Mouse (Mus musculus) neutrophil, adult 5-6 weeks (primary cell): ENCODE results near the gene Osbpl8. TPM values are rescaled to one million over a fixed set of nuclear protein-coding genes. Genes with fewer than 3 reads are reported as not detected.
"Not testable (repeated sequence)": the region's sequence is repeated elsewhere in the genome, so short reads cannot be mapped to it uniquely, and the experiment has no call there.

Experiments
- ATAC-seq: fragments of 151-379, 151-347 bp; 2 replicates; pipeline ENCODE4 v1.8.0; 2017; ENCODE audit warnings: mild to moderate bottlenecking, moderate TSS enrichment; ENCODE audit not compliant: insufficient number of reproducible peaks, poor library complexity, low FRiP score, severe bottlenecking; ENCODE audit errors: extremely low read depth
- total RNA-seq: library from RNA; stranded (forward); fragments of 200-1000 nt; gene quantifications from 2 replicates; pipeline ENCODE4 v1.2.3, GENCODE M21; 2017

Osbpl8 gene
- total RNA-seq, 1 experiment from 2014 or later: 87.2 TPM

DNA sequence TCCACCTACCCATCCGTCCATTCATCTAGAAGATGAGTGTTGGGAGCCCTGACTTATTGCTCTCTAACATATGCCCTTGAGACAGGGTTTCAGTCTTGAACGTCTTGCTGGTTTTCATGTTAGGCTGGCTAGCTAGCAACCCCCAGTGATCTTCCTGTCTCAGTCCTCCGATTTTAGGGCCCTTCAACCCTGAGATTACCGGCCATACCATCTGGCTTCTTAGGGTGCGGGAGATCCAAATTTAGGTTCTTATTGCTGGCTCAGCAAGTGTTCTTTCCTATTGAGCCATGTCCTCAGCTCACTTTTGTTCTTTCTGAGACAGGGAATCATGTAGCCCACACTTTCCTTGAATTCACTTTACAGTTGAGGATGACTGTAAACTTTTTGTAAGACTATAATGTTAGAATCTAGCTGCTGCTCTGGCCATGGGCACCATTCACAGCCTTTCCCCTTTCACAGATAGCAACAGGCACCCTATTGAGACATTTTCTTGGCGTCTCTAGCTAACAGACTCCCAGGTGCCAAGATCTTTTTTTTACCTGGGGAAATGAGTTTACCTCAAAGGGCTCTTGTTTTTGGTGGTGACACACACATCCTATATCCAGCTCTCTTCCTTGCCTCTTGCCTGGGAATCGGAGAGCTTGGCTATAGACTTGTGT is 9.2 kb downstream of the Osbpl8 start:
- ATAC-seq: no peak

DNA sequence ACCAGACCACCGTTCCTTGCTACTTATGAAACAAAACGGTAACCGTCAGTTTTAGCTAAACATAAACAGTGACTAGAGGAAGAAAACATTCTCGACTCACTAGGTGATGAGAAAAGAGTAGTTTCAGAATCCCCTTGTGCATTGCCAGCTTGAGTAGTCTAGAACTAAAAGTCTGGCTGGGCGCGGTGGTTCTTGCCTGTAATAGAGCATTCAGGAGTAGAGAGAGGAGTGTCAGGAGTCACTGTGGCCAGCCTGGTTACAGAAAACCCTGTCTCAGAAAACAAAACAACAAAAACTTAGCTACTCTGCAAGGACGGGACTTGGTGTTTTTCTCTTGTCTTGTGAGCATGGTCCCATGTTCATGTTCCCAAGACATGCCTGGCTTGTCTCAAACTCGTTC is 12.8 kb downstream of the Osbpl8 start:
- no peak for ATAC-seq

DNA sequence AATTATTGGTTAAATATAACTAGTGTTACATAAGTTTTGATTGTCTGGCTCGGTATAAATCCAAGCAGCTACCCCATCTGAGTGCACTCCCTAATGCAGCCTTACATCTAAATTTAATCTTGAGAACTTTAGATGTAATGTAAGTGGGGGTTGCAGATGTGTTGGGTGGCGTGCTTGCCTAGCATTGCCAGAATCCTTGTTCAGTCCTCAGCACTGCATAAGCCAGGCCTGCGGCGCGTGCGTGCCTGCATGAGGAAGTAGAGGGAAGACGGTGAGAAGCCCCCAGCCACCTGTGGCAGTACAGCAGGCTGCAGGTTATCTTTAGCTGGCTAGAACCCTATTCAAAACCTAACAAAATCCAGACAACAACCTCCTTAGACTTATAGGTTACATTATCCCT is 13.5 kb downstream of the Osbpl8 start:
- peak; percentile 54 for ATAC-seq

DNA sequence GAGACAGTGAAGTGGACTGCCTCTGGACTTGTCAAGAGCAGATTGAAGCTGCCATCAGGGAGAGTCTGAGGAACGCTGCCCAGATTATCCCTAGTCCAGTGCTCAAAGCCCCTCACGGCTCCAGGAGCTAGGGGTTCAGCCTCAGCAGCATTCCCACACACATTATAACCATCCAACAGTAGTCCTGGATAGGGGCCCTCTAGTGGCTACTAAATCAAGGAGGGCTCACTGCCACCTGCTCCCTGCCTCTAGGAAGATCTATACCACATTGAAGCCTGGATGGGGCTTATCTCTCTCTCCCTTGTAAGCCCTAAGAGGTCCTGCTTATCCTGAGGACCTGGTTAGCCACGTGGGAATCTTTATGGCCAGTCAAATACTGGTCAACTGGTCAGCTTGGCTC is 16.1 kb downstream of the Osbpl8 start:
- peak; percentile 27; the same call in 1 of the 2 replicates for ATAC-seq

DNA sequence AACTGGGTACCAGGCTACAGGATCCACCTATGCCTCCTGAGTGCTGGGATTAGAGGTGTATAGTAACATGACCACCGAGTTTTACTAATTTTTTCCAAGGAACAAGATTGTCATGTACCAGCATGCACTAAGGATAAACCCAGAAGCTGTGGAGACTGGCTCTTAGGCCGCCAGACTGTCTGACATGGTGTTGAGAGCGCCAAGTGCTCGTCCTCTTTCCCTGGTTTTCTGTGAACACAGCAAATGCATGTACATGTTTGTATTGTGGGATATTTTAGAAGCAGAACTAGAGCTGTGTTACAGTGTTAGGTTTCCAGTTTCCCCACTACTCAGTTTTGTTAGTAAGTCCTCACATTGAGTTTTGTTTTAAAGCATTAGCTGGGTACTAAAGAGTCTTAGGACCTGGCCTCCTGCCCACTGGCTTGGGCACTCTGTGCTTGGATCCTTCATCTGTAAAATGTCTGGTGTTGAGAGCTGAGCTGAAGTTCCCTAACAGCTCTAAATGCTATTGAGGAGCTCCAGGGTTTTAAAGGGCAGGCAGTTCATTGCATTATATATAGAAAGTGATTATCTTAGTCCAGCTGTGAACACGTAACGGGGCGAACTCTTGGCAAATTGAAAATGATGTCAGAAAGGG is 19.2 kb downstream of the Osbpl8 start:
- ATAC-seq: no peak

DNA sequence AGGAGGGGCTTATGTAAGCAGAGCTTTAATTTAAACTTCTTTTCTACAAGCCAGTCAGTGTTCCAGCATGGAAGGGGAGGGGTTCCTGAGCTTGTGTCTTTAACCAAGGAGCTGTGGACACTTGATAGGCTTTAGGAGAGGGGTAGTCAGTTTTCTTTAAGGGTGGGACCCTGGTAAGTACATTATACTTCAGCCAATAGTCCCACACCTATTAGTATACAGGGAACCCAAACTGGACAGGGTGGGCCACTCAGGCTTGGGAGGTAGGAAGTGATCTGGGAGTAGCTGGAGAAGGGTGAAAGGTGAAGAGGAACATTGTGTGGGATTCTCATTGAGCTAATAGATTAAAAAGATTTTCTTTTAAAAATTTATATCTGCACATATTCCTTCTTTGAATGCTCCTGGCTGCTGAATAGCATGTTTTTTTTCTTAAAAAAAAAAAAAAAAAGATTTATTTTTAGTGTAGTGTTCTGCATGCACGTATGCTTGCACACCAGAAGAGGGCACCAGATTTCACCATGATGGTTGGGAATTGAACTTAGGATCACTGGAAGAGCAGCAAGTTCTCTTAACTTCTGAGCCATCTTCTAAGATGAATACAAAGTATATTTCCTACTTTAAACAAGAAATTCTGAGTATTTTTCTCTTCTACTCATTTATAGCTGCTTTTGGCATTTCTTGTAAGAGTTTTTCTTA is 21.2 kb downstream of the Osbpl8 start:
- ATAC-seq: no peak

DNA sequence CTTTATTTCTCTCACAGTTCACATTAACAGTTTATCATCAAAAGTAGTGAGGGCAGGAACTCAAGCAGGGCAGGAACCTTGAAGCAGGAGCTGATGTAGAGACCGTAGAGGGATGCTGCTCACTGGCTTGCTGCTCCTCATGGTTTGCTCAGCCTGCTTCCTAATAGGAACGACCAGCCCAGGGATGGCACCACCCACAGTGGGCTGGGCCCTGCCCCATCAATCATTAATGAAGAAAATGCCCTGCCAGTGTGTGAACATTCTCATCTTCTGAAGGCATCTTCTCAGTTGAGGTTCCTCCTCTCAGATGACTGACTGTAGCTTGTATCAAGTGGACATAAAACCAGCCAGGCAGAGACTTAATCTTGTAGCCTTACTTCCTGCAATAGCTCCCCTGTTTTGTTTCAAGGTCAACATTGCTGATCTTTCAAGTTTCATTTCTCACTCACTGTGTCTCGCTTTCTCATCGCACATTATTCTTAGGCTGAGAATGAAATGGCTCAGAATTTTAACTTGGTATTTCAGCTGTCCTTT is 24.5 kb downstream of the Osbpl8 start:
- ATAC-seq: peak; percentile 39; the same call in 1 of the 2 replicates

DNA sequence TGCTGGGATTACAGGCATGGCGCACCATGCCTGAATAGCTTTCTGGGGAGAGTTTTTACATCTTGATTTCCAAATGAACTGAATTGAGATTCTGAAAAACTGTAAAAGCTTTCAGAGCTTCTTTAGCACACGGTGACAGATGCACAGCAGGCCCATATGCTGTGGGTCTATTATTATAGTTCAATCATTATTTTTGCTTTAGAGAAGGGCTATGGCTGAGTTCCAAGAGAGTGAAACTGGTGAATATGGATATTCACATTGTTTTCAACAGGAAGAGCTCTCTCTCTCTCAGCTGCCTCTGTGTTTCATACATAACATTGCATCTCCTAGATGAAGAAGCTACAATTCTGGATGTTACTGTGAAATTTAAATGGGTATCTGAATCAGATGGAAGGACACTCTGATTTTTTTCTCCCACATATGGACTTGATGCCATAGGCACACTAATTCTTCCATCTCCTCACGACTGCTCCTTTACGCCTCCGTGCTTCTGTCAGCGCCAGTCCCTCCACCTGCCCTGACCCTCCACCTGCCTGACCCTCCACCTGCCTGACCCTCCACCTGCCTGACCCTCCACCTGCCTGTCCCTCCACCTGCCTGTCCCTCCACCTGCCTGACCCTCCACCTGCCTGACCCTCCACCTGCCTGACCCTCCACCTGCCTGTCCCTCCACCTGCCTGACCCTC is 25.7 kb downstream of the Osbpl8 start:
- no peak for ATAC-seq

DNA sequence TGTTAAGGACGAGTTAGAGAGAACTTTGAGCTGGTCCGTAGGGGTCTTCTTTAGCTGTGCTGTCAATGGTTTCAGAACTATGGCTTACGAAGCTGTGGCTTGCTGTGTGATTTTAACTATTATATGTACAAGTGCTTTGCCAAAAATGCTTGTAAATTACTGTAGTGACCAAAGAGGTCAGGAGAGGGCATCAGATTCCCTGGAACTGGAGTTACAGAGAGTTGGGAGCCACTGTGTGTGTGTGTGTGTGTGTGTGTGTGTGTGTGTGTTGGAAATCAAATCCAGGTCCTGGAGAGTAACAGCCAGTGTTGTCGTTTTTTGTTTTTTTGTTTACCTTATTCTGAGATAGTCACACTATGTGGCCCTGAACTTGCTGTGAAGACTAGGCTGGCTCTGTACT is 29.0 kb downstream of the Osbpl8 start:
- ATAC-seq: no peak

DNA sequence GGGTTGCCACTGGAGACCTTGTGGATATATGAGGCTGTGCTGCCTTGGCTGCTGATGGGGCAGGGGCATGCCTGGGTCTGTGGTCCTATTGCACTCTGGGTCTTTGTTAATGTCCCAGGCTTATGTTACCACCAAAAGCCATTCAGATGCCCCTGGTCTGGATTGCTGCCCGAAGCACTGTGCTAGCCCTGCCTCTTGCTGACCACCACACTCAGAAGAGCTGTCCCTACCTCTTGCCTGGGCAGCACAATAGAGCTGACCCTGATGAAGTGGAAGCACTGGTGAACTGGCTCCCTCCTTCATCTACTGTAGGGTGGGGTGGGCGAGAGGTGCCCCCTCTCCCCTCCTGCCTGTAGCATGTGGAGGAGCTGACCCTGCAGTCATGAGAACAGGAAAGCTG is 31.6 kb downstream of the Osbpl8 start:
- no peak for ATAC-seq

DNA sequence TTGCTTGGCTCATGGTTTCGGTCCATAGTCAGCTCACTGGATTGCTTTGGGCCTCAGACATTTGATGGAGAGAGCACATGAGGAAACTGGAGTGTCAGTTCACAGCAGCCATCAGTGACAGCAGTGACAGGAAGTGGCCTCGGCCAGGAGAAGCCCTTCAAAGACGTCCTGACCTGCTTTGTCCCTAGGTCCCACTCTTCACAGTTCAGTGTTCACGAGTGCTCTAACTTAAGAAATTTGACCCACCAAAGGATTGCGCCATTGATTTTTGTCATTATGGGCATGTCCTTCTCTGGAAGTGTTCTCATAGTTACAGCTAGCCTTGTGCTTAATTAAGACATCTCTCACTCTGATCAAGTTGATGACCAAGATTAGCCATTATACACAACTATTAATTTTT is 34.2 kb downstream of the Osbpl8 start:
- ATAC-seq: not testable (repeated sequence)

DNA sequence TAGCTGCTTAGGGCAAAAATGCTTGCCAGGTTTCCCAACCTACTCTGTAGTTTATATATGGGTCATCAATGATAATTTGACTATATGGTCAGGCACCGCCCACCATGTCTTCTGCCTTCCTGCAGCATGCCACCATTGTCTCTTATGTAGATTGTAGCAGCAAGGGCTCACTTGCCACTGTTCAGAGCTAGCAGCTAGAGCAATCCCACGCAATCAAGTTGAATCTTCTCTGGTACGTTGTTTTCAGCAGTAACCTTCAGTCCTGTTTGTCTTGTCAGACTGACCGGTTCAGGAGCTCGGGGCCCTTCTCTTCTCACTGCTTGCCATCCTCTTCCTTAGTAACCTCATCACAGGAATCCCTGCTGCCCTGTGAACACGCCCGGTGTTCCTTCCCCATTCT is 36.6 kb downstream of the Osbpl8 start:
- no peak for ATAC-seq

DNA sequence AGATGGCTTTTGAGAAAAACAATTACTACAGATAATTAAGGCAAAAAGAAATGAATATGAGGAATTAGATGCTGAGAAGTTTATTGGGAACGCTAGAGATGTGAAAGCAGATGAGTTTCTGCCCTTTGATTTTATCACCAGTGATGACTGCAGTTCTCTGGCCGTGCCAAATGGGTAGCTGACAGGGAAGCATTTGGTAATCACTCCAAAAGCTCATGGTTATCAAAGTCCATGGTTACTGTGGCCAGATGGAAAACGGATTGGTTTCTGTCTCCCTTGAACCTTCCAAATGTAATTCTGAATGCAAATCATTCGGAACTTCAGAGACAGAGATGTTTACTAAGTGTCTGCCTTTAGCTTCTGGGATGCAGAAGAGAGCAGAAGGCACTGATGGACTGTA is 37.1 kb downstream of the Osbpl8 start:
- ATAC-seq: no peak

DNA sequence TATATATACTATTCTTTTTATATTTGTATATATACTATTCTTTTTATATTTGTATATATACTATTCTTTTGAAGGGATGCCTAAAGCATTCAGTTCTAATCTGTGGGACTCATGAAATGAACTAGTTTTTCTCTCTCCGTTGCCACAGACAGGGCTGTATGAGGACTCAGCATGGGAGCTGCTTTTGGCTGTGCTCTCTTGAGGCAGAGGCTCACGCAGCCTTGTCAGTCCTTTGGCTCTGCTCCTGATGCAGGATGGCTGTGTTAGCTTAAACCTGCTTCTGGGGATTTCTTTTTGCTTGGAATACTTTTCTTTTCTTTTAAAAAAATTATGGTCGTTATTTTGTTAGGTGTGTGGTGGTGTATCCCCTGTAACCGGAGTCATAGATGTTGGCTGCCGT is 39.5 kb downstream of the Osbpl8 start:
- no peak for ATAC-seq

DNA sequence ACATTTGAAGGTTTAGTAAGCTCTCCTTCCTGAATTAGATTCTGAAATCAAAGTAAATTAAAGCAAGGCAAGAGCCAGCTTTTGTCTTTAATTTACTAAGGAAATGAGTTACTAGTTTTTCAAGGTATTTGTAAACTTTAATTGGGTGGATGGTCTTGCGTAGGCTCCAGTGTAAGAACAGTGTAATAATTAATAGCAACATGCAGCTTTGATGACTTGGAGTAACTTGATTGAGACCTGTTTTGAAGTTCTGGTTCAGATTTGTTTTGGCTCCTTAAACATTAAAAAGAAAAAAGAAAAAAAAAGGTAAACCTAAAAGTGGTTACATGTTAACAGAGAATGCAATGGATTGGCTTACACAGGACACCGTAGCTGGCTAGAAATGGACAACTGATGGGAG is 40.9 kb downstream of the Osbpl8 start:
- no peak for ATAC-seq

DNA sequence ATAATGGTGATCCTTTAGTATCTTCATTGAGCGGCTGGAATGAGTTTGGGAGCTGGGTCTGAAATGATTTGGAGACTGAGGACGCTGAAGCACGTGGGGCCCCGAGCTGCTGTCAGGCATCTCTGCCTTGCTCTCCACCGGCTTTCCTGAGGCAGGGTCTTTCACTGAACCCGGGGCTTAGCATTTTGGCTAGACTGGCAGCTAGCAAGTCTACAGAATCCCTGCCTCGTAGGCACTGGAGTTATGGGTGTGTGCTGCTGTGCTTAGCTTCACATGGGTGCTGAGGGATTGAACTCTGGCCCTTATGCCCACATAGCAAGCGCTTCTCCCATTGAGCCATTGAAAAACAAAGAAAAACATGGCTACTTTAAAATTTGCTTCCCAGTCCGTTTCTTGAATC is 42.8 kb downstream of the Osbpl8 start:
- no peak for ATAC-seq

DNA sequence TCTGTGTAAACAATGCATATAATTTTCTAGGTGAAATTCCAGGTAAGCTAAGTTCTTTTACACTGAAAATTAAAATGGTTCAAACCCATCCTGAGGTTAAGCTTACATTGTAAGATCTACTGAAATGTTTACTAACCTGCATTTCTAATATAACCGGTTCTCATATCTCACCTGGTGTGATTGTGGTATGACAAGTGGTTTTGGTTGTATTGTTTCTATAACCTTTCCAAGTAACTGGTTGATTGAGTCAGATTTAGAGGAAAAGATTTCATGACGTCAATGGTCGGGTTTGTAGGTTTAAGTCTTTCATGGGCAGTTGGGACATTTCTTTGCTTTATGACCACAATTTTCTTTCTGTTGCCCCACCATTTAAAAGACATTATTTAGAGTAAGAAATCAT is 49.5 kb downstream of the Osbpl8 start:
- no peak for ATAC-seq

DNA sequence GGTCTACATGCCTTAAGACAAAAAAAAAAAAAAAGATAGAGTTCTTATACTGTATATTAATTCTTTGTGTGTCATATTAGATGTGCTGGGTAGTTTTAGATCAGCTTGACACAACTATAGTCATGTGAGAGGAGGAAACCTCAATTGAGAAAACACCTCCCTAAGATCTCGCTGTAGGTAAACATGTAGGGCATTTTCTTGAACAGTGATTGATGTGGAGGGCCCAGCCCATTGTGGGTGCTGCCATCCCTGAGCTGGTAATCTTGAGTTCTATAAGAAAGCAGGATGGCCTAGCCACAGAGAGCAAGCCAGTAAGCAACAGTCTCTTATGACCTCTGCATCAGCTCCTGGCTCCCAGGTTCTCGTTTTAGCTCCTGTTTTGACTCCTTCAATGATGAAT is 50.1 kb downstream of the Osbpl8 start:
- ATAC-seq: peak; percentile 46; the same call in 1 of the 2 replicates

DNA sequence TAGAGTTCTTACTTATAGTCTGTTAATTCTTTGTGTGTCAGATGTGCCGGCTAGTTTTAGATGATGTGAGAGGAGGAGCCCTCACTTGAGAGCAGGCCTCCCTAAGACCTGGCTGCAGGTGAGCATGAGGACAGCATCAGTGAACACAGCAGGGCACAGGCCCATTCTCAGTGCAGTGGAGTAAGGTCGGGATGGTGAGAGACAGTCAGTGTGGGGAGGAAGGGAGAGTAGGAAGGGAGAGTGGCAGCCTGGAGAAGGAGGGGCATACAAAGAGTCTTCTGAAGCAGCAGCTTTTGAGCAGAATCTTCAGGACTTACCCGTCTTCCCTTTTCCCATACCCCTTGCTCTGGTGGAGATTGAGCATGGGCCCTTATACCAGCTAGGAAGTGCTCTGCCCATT is 51.0 kb downstream of the Osbpl8 start:
- ATAC-seq: no peak

DNA sequence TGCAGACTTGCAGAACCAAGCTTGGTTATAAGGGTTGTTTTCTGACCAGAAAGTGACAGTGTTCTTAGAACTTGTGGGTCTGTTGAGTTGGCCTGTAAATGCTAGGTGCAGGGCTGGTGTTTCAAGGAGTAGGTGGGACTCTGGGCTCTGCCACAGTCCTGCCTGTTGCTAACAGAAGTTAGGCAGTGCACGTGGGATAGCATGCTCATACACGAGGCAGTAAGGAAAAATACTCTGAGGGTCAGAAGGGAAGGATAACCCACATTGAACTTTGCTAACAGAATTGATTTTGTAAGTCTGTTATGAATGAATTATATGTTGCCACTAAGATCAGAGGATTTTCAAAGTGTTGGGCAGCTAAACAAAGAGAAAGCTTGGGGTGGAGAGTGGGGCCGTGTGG is 51.6 kb downstream of the Osbpl8 start:
- ATAC-seq: no peak
